Mouse (Mus musculus) small intestine, adult 2 months (tissue): Measurements from ENCODE around the gene Mnat1.

Experiments used
- CTCF ChIP-seq: fragments of 200-500 bp; IDR thresholded peaks from 2 replicates; pipeline ENCODE4 v1.5.1; 2012; ENCODE audit warnings: low read depth, mild to moderate bottlenecking, control low read depth, inconsistent platforms, low read length, moderate library complexity, mixed read lengths; ENCODE audit not compliant: insufficient replicate concordance, insufficient read length; ENCODE audit errors: extremely low read depth
- POLR2A ChIP-seq: fragments of 200-500 bp; IDR thresholded peaks from 2 replicates; pipeline ENCODE4 v1.6.1; 2012; ENCODE audit warnings: low read depth, mild to moderate bottlenecking, control low read depth, inconsistent platforms, low read length, moderate library complexity

DNA sequence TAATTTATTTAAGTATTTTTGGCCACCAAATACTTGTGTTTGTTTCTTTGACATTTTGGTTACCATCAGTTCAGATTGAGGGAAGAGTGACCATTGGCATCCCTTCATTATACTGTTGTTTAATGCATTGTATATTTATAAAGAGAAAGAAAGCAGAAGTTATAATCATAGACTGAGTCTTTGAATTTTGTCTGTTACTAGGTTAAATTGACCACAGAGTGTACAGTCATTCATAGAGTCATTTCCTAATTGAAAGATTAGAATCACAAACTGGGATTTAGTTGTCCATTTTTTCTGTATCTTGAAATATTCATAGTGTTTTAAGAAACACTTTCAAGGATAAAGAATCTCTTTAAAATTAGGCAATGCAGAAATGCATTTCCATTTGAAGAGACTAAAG lies 108.0 kb downstream of the Mnat1 start:
- TF ChIP-seq POLR2A (no peak), CTCF (no peak)
